Mouse (Mus musculus) hindbrain, embryonic 13.5 days (tissue): ENCODE measurements around the gene Cmc4. TPM values are rescaled to one million over a fixed set of nuclear protein-coding genes. Genes with fewer than 3 reads are reported as not detected.

Experiments
- polyA plus RNA-seq: library from polyadenylated mRNA; unstranded; fragments of >200 nt; fragmentation: Nextera tagmentation; extraction: Ambion mirVana; gene quantifications from 2 replicates; pipeline ENCODE4 v1.2.1, GENCODE M21; 2015

Gene Cmc4
- polyA plus RNA-seq, 1 experiment from 2014 or later: 24.8 TPM

Other genes starting within 250 kb of the Cmc4 start
- gene Fundc2, start 34.2 kb downstream of the Cmc4 start, polyA plus RNA-seq: 38.5 and 40.3 TPM in 2 replicates
- gene F8, start 34.0 kb downstream of the Cmc4 start, polyA plus RNA-seq: 1.5 and 2.7 TPM in 2 replicates
- gene Mtcp1, start within 50 bp of the Cmc4 start, polyA plus RNA-seq: 7.8 and 8.2 TPM in 2 replicates
- 53.6 and 57.8 TPM in 2 replicates for gene Brcc3, start within 50 bp of the Cmc4 start, polyA plus RNA-seq
- 341 and 352 TPM in 2 replicates for gene Vbp1, start 97.7 kb upstream of the Cmc4 start, polyA plus RNA-seq
- 23.9 and 25.0 TPM in 2 replicates for gene Rab39b, start 161.6 kb upstream of the Cmc4 start, polyA plus RNA-seq